Mouse (Mus musculus) spleen, adult 2 months (tissue): ENCODE results near the gene Ldlrad3.

Source experiments
- CTCF ChIP-seq: fragments of 200-500 bp; IDR thresholded peaks from 2 replicates; pipeline ENCODE4 v1.5.1; 2011; ENCODE audit warnings: mild to moderate bottlenecking, inconsistent platforms; ENCODE audit not compliant: insufficient read depth, insufficient read length, insufficient replicate concordance; ENCODE audit errors: extremely low read depth
- POLR2A ChIP-seq: fragments of 200-500 bp; IDR thresholded peaks from 2 replicates; pipeline ENCODE4 v1.6.1; 2011; ENCODE audit warnings: low read depth, low read length, inconsistent platforms

GRCm38 (mm10) chr2:102057029-102057685, 129.0 kb downstream of the Ldlrad3 start:
- TF ChIP-seq CTCF (no peak), POLR2A (no peak)
